32 mouse cellular contexts compared by ENCODE assay signal in the genomic region with DNA sequence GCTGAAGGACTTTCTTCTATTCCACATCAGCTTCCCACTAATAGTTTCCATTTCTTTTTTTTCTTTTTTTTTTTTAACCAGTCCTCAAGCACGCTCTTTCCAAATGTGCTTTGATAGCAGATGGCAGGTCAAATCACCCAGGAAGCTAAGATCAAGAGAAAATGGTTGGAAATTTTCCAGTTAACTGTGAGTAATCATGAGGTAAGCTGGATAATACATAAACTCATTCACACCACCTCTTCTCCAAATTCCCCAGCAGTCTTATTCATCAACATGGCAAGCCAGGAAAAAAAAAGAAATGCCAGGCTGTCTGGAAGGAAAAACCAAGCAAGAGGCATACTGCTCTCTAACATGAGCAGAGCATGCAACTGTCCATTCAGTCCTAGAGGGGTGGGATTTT.
DNase-seq lines count a peak whose midpoint lies in the region; ATAC-seq and TF ChIP-seq lines count a peak whose summit lies in the region.
"Had no signal": no experiment of that assay in that cellular context is flagged by ENCODE, and none has a peak within 500 bp of the region (broad histone marks: within the 10 kb centered on the region; RNA-seq: fewer than 3 reads in every experiment).

No protein-coding gene starts in this region.

- 64% methylated on average over 1 of the region's 1 CpGs for WGBS in midbrain, postnatal 0 days
- 87% methylated on average over 1 of the region's 1 CpGs for WGBS in midbrain, embryonic 14.5 days

- H3K4me3 ChIP-seq in midbrain, postnatal 0 days (ENCODE audit: low read depth, low read length): no peak overlapping the region
- H3K4me3 ChIP-seq in midbrain, embryonic 14.5 days (replicated peaks; ENCODE audit: low read depth, low read length): no peak overlapping the region
- no peak overlapping the region for H3K4me3 ChIP-seq in embryonic fibroblast, embryonic 13.5 days (ENCODE audit: insufficient read depth, low read length)
- H3K4me3 ChIP-seq in layer of hippocampus, adult 2 months: no peak overlapping the region
- H3K4me3 ChIP-seq: embryonic facial prominence, embryonic 13.5 days; erythroblast, embryonic 14.5 days; forebrain, embryonic 12.5 days; heart, embryonic 13.5 days; hindbrain, embryonic 15.5 days; neural tube, embryonic 13.5 days had no signal

- no peak overlapping the region for H3K27ac ChIP-seq in midbrain, postnatal 0 days (ENCODE audit: low read depth, low read length)
- H3K27ac ChIP-seq in midbrain, embryonic 14.5 days (replicated peaks; ENCODE audit: low read depth, low read length): no peak overlapping the region
- H3K27ac ChIP-seq in embryonic fibroblast, embryonic 13.5 days (ENCODE audit: insufficient read depth, low read length): peak overlapping the region; percentile 95
- H3K27ac ChIP-seq in layer of hippocampus, adult 2 months: no peak overlapping the region
- H3K27ac ChIP-seq: embryonic facial prominence, embryonic 13.5 days; forebrain, embryonic 12.5 days; heart, embryonic 13.5 days; hindbrain, embryonic 15.5 days; liver, embryonic 14.5 days; macrophage; neural tube, embryonic 13.5 days had no signal

- peak; percentile 3 for DNase-seq in midbrain, postnatal 0 days (ENCODE audit: low spot score)
- DNase-seq in midbrain, embryonic 14.5 days: no peak
- DNase-seq in NIH3T3 (ENCODE audit: low read depth): peak; percentile 87
- DNase-seq in spleen, adult 18-20 months: no peak
- no peak for DNase-seq in frontal cortex, postnatal 14 days (ENCODE audit: low spot score in 2 of 2)
- no peak for DNase-seq in layer of hippocampus, adult 2 months (ENCODE audit: low spot score in 2 of 2)
- no peak for DNase-seq in urinary bladder, adult 18-20 months (ENCODE audit: low spot score in 2 of 2)
- DNase-seq: adrenal gland, postnatal 10 days; B cell, adult 2 months; cerebellum, adult 18-20 months; cerebellum, postnatal 10 days; forebrain, postnatal 0 days; gastrocnemius, postnatal 10 days; heart, postnatal 10 days; kidney, adult 9 months; kidney, postnatal 14 days; liver; lung, adult 2 months; lung, postnatal 10 days; retina, postnatal 1 day had no signal

- no peak for TF ChIP-seq POLR2A in embryonic fibroblast, embryonic 13.5 days (IDR thresholded peaks at IDR 0.05; ENCODE audit: low read depth, low read length)

- H3K9ac ChIP-seq in midbrain, postnatal 0 days (replicated peaks; ENCODE audit: low read length, poor library complexity, severe bottlenecking): no peak overlapping the region
- no peak overlapping the region for H3K9ac ChIP-seq in midbrain, embryonic 14.5 days (replicated peaks; ENCODE audit: low read length)
- H3K9ac ChIP-seq: embryonic facial prominence, embryonic 13.5 days; forebrain, embryonic 12.5 days; forebrain, postnatal 0 days; heart, embryonic 13.5 days; hindbrain, embryonic 15.5 days; liver, embryonic 14.5 days; neural tube, embryonic 13.5 days had no signal

- H3K9me3 ChIP-seq in midbrain, postnatal 0 days (ENCODE audit: low read length): no peaks in the 10 kb centered on the region
- no peaks in the 10 kb centered on the region for H3K9me3 ChIP-seq in midbrain, embryonic 14.5 days (ENCODE audit: control insufficient read depth, low read length)
- H3K9me3 ChIP-seq: embryonic facial prominence, embryonic 13.5 days; forebrain, embryonic 12.5 days; heart, embryonic 13.5 days; hindbrain, embryonic 15.5 days; neural tube, embryonic 13.5 days had no signal

- ATAC-seq in midbrain, postnatal 0 days (ENCODE audit: low FRiP score): no peak
- no peak for ATAC-seq in midbrain, embryonic 14.5 days (ENCODE audit: low FRiP score, low TSS enrichment)
- ATAC-seq: activated CD4-positive, CD25-positive, alpha-beta regulatory T cell, adult 4 months; forebrain, postnatal 0 days; midbrain, embryonic 16.5 days had no signal

- no peak overlapping the region for H3K4me2 ChIP-seq in midbrain, postnatal 0 days (ENCODE audit: low read depth, low read length, poor library complexity, severe bottlenecking)
- no peak overlapping the region for H3K4me2 ChIP-seq in midbrain, embryonic 14.5 days (ENCODE audit: low read length)
- H3K4me2 ChIP-seq: embryonic facial prominence, embryonic 13.5 days; forebrain, embryonic 12.5 days; heart, embryonic 13.5 days; hindbrain, embryonic 15.5 days; neural tube, embryonic 13.5 days had no signal

- TF ChIP-seq CTCF in midbrain, postnatal 0 days (IDR thresholded peaks at IDR 0.05): no peak
- no peak for TF ChIP-seq CTCF in embryonic fibroblast, embryonic 13.5 days (IDR thresholded peaks at IDR 0.05; ENCODE audit: borderline replicate concordance, insufficient read depth, low read length)
- TF ChIP-seq CTCF in layer of hippocampus, adult 2 months (conservative IDR thresholded peaks at IDR 0.05): no peak

- H3K4me1 ChIP-seq in midbrain, postnatal 0 days (ENCODE audit: insufficient read depth, low read length): no peaks in the 10 kb centered on the region
- H3K4me1 ChIP-seq in midbrain, embryonic 14.5 days (ENCODE audit: control insufficient read depth, insufficient read depth, low read length): no peaks in the 10 kb centered on the region
- peaks cover 20% of the 10 kb centered on the region for H3K4me1 ChIP-seq in embryonic fibroblast, embryonic 13.5 days (ENCODE audit: control insufficient read depth, insufficient read depth, low read length)
- H3K4me1 ChIP-seq: forebrain, embryonic 12.5 days; hindbrain, embryonic 15.5 days; neural tube, embryonic 13.5 days had no signal

- no peaks in the 10 kb centered on the region for H3K36me3 ChIP-seq in midbrain, postnatal 0 days (ENCODE audit: insufficient read depth, low read length)
- no peaks in the 10 kb centered on the region for H3K36me3 ChIP-seq in midbrain, embryonic 14.5 days (ENCODE audit: control insufficient read depth, insufficient read depth, low read length)
- H3K36me3 ChIP-seq: embryonic facial prominence, embryonic 13.5 days; forebrain, embryonic 12.5 days; heart, embryonic 13.5 days; hindbrain, embryonic 15.5 days; neural tube, embryonic 13.5 days had no signal

- no peaks in the 10 kb centered on the region for H3K27me3 ChIP-seq in midbrain, postnatal 0 days (ENCODE audit: insufficient read depth, low read length)
- no peaks in the 10 kb centered on the region for H3K27me3 ChIP-seq in midbrain, embryonic 14.5 days (ENCODE audit: control insufficient read depth, insufficient read depth, low read length)
- H3K27me3 ChIP-seq: CH12.LX; embryonic facial prominence, embryonic 13.5 days; forebrain, embryonic 12.5 days; heart, embryonic 13.5 days; hindbrain, embryonic 15.5 days; neural tube, embryonic 13.5 days had no signal

Comparison
In these comparisons a context has a peak if more than half of its experiments do, and no peak if none do; other contexts are left out.
1. DNase-seq: peak in midbrain, postnatal 0 days (single experiment) and NIH3T3 (single experiment); none in midbrain, embryonic 14.5 days (single experiment), spleen, adult 18-20 months (0 of 2), frontal cortex, postnatal 14 days (0 of 2), layer of hippocampus, adult 2 months (0 of 2) and urinary bladder, adult 18-20 months (0 of 2).